Mouse (Mus musculus): Measurements from ENCODE around the gene Rps8. TPM values are rescaled to one million over a fixed set of nuclear protein-coding genes. Genes with fewer than 3 reads are reported as not detected.
A peak's percentile ranks its signal among the peaks of the same experiment; 100 is the strongest.

The Rps8 gene
- polyA plus RNA-seq, 1 experiment from 2014 or later: 809 TPM

DNA sequence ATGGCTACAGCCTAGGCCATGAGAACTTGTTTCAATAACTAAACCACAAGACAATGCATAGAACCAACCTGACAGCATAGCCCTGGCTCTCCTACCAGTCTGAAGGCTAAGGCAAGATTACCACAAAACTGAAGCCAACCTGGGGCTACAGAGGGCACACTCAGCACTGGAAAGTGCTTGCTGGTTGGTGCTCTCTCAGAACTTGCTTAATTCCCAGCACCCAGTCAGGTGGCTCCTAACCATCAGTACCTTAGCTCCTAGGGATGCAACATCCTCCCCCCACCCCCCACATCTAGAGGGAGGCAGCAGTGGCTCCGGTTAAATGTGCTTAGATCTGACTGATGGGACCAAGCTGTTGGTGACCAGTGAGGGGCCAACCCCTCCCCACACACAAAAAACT, 4.6 kb downstream of the Rps8 start:
- H3K9ac ChIP-seq (ENCODE audit: low read length): no peak overlapping the region
- no peak overlapping the region for H3K27ac ChIP-seq (replicated peaks)
- H3K27me3 ChIP-seq (ENCODE audit: control insufficient read depth, insufficient read depth, low read length): no peaks in the 10 kb centered on the region
- peaks cover 23% of the 10 kb centered on the region for H3K36me3 ChIP-seq (ENCODE audit: control insufficient read depth, insufficient read depth, low read length)
- H3K4me1 ChIP-seq (replicated peaks; ENCODE audit: control insufficient read depth, insufficient read depth): peaks cover 2% of the 10 kb centered on the region; the same call in 1 of the 2 replicates
- 71% methylated on average over 1 of the region's 1 CpGs for WGBS
- DNase-seq (ENCODE audit: low spot score) (no peak), ATAC-seq (ENCODE audit: low FRiP score, low TSS enrichment) (no peak)
- no peak overlapping the region for H3K4me3 ChIP-seq (ENCODE audit: low read depth, low read length)
- no peaks in the 10 kb centered on the region for H3K9me3 ChIP-seq (ENCODE audit: control insufficient read depth, low read length)
- no peak for TF ChIP-seq EP300 (optimal IDR thresholded peaks at IDR 0.05)
- no peak for TF ChIP-seq CTCF (IDR thresholded peaks at IDR 0.05; ENCODE audit: low read depth)
- no peak overlapping the region for H3K4me2 ChIP-seq (replicated peaks; ENCODE audit: low read depth)

DNA sequence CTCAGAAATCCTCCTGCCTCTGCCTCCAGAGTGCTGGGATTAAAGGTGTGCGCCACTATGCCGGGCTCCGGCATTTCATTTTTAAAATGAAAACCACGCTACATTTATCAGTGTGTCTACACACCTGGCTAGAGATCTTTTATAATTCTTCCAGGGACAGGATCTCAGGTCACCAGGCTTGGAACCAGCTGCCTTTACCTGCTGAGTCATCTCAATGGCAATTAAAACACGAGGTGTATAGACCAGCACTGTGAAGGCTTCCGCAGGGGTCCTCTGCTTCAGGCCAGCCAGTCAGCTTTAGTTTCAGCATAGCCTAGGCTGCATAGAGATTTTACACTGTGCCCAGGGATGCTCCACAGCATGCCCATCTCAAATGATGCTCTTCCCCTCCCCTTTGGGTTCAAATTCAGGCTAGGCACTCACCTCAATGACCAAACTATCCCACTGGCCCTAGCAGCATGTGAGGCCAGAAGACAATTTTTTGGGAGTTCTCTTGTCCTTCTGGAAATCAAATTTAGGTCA, 5.8 kb downstream of the Rps8 start:
- DNase-seq (ENCODE audit: low spot score): no peak
- peaks cover 23% of the 10 kb centered on the region for H3K36me3 ChIP-seq (ENCODE audit: control insufficient read depth, insufficient read depth, low read length)
- H3K4me2 ChIP-seq (replicated peaks; ENCODE audit: low read depth): no peak overlapping the region
- H3K4me1 ChIP-seq (replicated peaks; ENCODE audit: control insufficient read depth, insufficient read depth): peaks cover 2% of the 10 kb centered on the region; the same call in 1 of the 2 replicates
- no peaks in the 10 kb centered on the region for H3K27me3 ChIP-seq (ENCODE audit: control insufficient read depth, insufficient read depth, low read length)
- TF ChIP-seq EP300 (optimal IDR thresholded peaks at IDR 0.05) (no peak), CTCF (IDR thresholded peaks at IDR 0.05; ENCODE audit: low read depth) (no peak)
- no peak for ATAC-seq (ENCODE audit: low FRiP score, low TSS enrichment)
- H3K9ac ChIP-seq (ENCODE audit: low read length): no peak overlapping the region
- WGBS: 86% methylated on average over 6 of the region's 6 CpGs
- H3K9me3 ChIP-seq (ENCODE audit: control insufficient read depth, low read length): no peaks in the 10 kb centered on the region
- no peak overlapping the region for H3K4me3 ChIP-seq (ENCODE audit: low read depth, low read length)
- no peak overlapping the region for H3K27ac ChIP-seq (replicated peaks)

DNA sequence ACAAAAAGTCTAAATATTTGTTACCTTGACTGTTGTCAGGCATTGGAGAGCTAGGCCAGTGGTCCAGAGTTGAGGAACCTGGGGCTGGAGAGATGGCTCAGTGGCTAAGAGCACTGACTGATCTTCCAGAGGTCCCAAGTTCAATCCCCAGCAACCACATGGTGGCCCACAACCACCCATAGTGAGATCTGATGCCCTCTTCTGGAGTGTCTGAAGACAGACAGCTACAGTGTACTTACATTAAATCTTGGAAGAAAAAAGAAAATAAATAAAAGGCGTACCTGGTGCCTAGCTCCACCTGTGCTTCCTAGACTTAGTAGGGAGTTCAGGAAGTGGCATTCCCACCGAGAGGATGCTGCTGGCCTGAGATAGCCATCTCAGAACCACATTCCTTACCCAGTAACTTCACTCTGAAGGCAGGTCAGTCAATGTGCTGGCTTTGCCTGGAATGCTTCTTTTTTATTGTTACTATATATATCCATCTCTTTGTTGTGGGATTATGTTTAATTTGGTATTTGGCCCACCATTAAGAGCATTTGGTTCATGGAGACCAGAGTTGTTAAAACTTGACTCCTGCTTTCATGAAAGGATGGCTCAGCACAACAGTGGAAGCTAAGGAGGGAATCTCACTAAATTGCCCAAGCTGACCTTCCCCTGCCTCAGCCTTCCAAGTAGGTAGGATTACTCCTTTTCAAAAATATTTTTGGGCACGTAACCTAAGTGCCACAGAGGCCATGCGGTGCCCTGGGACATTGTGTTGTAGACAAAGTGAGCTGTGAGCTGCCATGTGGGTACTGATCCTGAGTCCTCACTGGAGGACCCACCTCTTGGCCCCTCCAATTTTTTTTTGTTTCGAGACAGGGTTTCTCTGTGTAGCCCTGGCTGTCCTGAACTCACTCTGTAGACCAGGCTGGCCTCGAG, 6.5 kb downstream of the Rps8 start:
- Histone ChIP-seq H3K36me3 (ENCODE audit: control insufficient read depth, insufficient read depth, low read length) (peaks cover 23% of the 10 kb centered on the region), H3K4me3 (ENCODE audit: low read depth, low read length) (no peak overlapping the region), H3K27ac (replicated peaks) (no peak overlapping the region)

DNA sequence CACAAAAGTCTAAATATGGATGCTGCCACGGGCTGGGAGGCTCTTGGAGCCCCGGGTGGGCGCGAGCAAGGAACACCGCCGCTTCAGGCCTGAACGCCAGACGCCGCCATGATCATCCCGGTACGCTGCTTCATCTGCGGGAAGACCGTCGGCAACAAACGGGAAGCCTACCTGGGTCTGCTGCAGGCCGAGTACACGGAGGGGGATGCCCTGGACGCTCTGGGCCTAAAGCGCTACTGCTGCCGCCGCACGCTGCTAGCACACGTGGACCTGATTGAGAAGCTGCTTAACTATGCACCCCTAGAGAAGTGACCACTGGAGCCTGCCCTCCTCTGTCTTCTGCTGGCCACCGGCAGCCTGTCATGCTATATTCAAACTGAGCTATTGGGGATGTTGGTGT, 7.2 kb downstream of the Rps8 start:
- Histone ChIP-seq H3K27me3 (ENCODE audit: control insufficient read depth, insufficient read depth, low read length) (no peaks in the 10 kb centered on the region), H3K4me1 (replicated peaks; ENCODE audit: control insufficient read depth, insufficient read depth) (no peaks in the 10 kb centered on the region; the same call in 1 of the 2 replicates), H3K36me3 (ENCODE audit: control insufficient read depth, insufficient read depth, low read length) (peaks cover 23% of the 10 kb centered on the region), H3K27ac (replicated peaks) (no peak overlapping the region), H3K4me3 (ENCODE audit: low read depth, low read length) (no peak overlapping the region), H3K9me3 (ENCODE audit: control insufficient read depth, low read length) (no peaks in the 10 kb centered on the region), H3K4me2 (replicated peaks; ENCODE audit: low read depth) (no peak overlapping the region), H3K9ac (ENCODE audit: low read length) (no peak overlapping the region)
- ATAC-seq (ENCODE audit: low FRiP score, low TSS enrichment) (no peak), DNase-seq (ENCODE audit: low spot score) (no peak)
- WGBS: 63% methylated on average over 24 of the region's 24 CpGs
- TF ChIP-seq CTCF (IDR thresholded peaks at IDR 0.05; ENCODE audit: low read depth) (no peak), EP300 (optimal IDR thresholded peaks at IDR 0.05) (no peak)

More for the DNA sequence above, 6.5 kb downstream of the Rps8 start:
- 72% methylated on average over 6 of the region's 6 CpGs for WGBS
- H3K9me3 ChIP-seq (ENCODE audit: control insufficient read depth, low read length): no peaks in the 10 kb centered on the region
- DNase-seq (ENCODE audit: low spot score) (no peak), ATAC-seq (ENCODE audit: low FRiP score, low TSS enrichment) (no peak)
- H3K27me3 ChIP-seq (ENCODE audit: control insufficient read depth, insufficient read depth, low read length): no peaks in the 10 kb centered on the region
- H3K4me1 ChIP-seq (replicated peaks; ENCODE audit: control insufficient read depth, insufficient read depth): peaks cover under 1% of the 10 kb centered on the region; the same call in 1 of the 2 replicates
- no peak overlapping the region for H3K4me2 ChIP-seq (replicated peaks; ENCODE audit: low read depth)
- TF ChIP-seq CTCF (IDR thresholded peaks at IDR 0.05; ENCODE audit: low read depth) (peak; percentile 19; the same call in 1 of the 2 replicates), EP300 (optimal IDR thresholded peaks at IDR 0.05) (no peak)
- no peak overlapping the region for H3K9ac ChIP-seq (ENCODE audit: low read length)

DNA sequence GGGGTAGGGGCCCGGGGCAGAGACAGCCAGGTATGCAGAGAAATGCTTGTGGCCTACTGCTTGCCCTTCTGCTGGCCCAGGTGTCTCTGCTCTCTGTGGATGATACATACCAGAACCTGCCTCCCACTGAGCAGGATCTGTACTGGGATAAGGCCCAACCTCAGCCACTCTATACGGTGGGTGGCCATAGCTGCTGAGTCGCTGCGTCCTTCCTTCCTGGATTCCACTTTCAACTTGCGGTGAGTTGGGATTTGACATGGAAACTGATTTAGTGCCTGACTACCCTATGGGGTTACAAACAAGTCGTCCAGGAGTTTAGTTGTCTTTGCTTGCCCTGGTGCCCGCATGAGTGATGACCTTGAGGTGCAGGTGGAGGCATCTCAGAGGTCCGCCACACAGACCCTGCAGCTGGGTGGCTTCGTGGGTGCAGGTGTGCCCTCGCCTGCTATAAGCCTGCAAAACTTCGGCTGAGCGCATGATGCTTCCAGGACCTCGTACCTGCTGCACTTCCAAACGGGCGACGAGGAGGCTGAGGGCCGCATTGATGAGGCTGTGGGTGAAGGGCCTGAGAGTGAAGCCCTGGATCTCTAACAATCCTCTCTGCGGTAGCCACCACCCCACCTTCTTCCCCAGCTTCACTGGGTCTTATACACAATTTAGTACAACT, 7.9 kb downstream of the Rps8 start:
- H3K4me2 ChIP-seq (replicated peaks; ENCODE audit: low read depth): no peak overlapping the region
- peaks cover 20% of the 10 kb centered on the region for H3K36me3 ChIP-seq (ENCODE audit: control insufficient read depth, insufficient read depth, low read length)
- no peaks in the 10 kb centered on the region; the same call in 1 of the 2 replicates for H3K4me1 ChIP-seq (replicated peaks; ENCODE audit: control insufficient read depth, insufficient read depth)
- no peak overlapping the region for H3K4me3 ChIP-seq (ENCODE audit: low read depth, low read length)
- no peak overlapping the region for H3K9ac ChIP-seq (ENCODE audit: low read length)
- 68% methylated on average over 18 of the region's 18 CpGs for WGBS
- no peaks in the 10 kb centered on the region for H3K27me3 ChIP-seq (ENCODE audit: control insufficient read depth, insufficient read depth, low read length)
- no peak overlapping the region for H3K27ac ChIP-seq (replicated peaks)
- DNase-seq (ENCODE audit: low spot score) (no peak), ATAC-seq (ENCODE audit: low FRiP score, low TSS enrichment) (no peak)
- TF ChIP-seq CTCF (IDR thresholded peaks at IDR 0.05; ENCODE audit: low read depth) (no peak), EP300 (optimal IDR thresholded peaks at IDR 0.05) (no peak)
- H3K9me3 ChIP-seq (ENCODE audit: control insufficient read depth, low read length): no peaks in the 10 kb centered on the region
